Mouse (Mus musculus) monocyte, adult 59 days (primary cell): ENCODE results near the gene Zfp385b. TPM values are rescaled to one million over a fixed set of nuclear protein-coding genes. Genes with fewer than 3 reads are reported as not detected.

Experiments
- total RNA-seq, 2 experiments: library from RNA; stranded (reverse); gene quantifications; one replicate each; pipeline ENCODE4 v1.2.4; 2023

Zfp385b gene
- total RNA-seq, result not detected

GRCm38 (mm10) chr2:77819539-77819938 is at the start of gene Zfp385b:
TSS of gene Zfp385b (minus strand) at chr2:77819639.

Other genes with a start within 250 kb of the Zfp385b start
- gene Cwc22, start 126.7 kb upstream of the Zfp385b start, total RNA-seq, result 10 to 100 TPM; 33.4 to 36.4 TPM